Mouse (Mus musculus) heart, embryonic 16.5 days (tissue): Measurements from ENCODE around the gene Yif1a. TPM values are rescaled to one million over a fixed set of nuclear protein-coding genes. Genes with fewer than 3 reads are reported as not detected.

Experiments used
- ATAC-seq: fragments of 200-750 bp; cut with Nextera tagmentation; replicated peaks from 2 replicates; pipeline ENCODE4 v1.8.0; 2017; ENCODE audit warnings: moderate number of reproducible peaks; ENCODE audit not compliant: insufficient read depth, low FRiP score; ENCODE audit errors: extremely low read depth
- H3K27ac ChIP-seq: fragments of 300-500 bp; sonication (generic); 2 replicates; pipeline ENCODE4 v1.5.1; 2014; ENCODE audit warnings: mild to moderate bottlenecking, low read length, control low read depth, moderate library complexity
- H3K27me3 ChIP-seq: fragments of 300-500 bp; sonication (generic); 2 replicates; pipeline ENCODE4 v1.6.1; 2014; ENCODE audit warnings: low read length, mixed read lengths; ENCODE audit not compliant: control insufficient read depth, insufficient read depth
- H3K36me3 ChIP-seq: fragments of 300-500 bp; sonication (generic); 2 replicates; pipeline ENCODE4 v1.6.1; 2014; ENCODE audit not compliant: control insufficient read depth, insufficient read depth
- H3K4me1 ChIP-seq: fragments of 300-500 bp; sonication (generic); 2 replicates; pipeline ENCODE4 v1.6.1; 2014; ENCODE audit warnings: low read length, mixed read lengths; ENCODE audit not compliant: control insufficient read depth, insufficient read depth
- H3K4me2 ChIP-seq: fragments of 300-500 bp; sonication (generic); 2 replicates; pipeline ENCODE4 v1.6.1; 2014; ENCODE audit warnings: low read depth, mild to moderate bottlenecking, control low read depth, low read length
- H3K4me3 ChIP-seq: fragments of 300-500 bp; sonication (generic); 2 replicates; pipeline ENCODE4 v1.5.1; 2014; ENCODE audit warnings: mild to moderate bottlenecking, control low read depth, low read length
- H3K9ac ChIP-seq: fragments of 300-500 bp; sonication (generic); 2 replicates; pipeline ENCODE4 v1.6.1; 2014; ENCODE audit warnings: low read length, control low read depth
- H3K9me3 ChIP-seq: fragments of 300-500 bp; sonication (generic); replicated peaks from 2 replicates; pipeline ENCODE4 v1.6.1; 2016; ENCODE audit warnings: low read length; ENCODE audit not compliant: control insufficient read depth
- WGBS: fragments of 180-500 bp; shearing (Covaris S2); extraction: QIAGEN DNeasy Blood & Tissue Kit; methylation state at CpG from one replicate; pipeline ENCODE4 v1.1.7; 2014; 5-methylcytosine and 5-hydroxymethylcytosine counted together
- polyA plus RNA-seq: library from polyadenylated mRNA; unstranded; fragments of >200 nt; fragmentation: Nextera tagmentation; extraction: Ambion mirVana; gene quantifications from 2 replicates; pipeline ENCODE4 v1.2.1, GENCODE M21; 2015

Yif1a gene
- polyA plus RNA-seq, 1 experiment from 2014 or later, result 94.1 TPM

GRCm38 (mm10) chr19:5106731-5107191 lies 18.4 kb downstream of the Yif1a start, which contains the start of gene Rab1b:
TSS of gene Rab1b (minus strand) at chr19:5107072.
- Histone ChIP-seq H3K4me3 (peak within 1 kb of the TSS; percentile 79), H3K27ac (peak within 1 kb of the TSS; percentile 89), H3K9ac (peak within 1 kb of the TSS; percentile 96), H3K4me1 (peaks cover 11% of the 10 kb centered on the region), H3K9me3 (no peaks in the 10 kb centered on the region), H3K4me2 (peak within 1 kb of the TSS; percentile 93), H3K36me3 (peaks cover 40% of the 10 kb centered on the region), H3K27me3 (no peaks in the 10 kb centered on the region)
- ATAC-seq, result peak; percentile 92
- under 1% methylated on average over 46 of the region's 46 CpGs for whole genome bisulfite sequencing

GRCm38 (mm10) chr19:5107556-5108270 lies 19.4 kb downstream of the Yif1a start:
- Histone ChIP-seq H3K4me1 (peaks cover 11% of the 10 kb centered on the region), H3K4me2 (no peak overlapping the region), H3K27me3 (no peaks in the 10 kb centered on the region), H3K27ac (no peak overlapping the region), H3K9me3 (no peaks in the 10 kb centered on the region), H3K9ac (peak overlapping the region; percentile 18; the same call in 1 of the 2 replicates), H3K36me3 (peaks cover 35% of the 10 kb centered on the region), H3K4me3 (no peak overlapping the region)
- ATAC-seq, result no peak
- WGBS, result 70% methylated on average over 18 of the region's 18 CpGs

GRCm38 (mm10) chr19:5108271-5108575 lies 19.9 kb downstream of the Yif1a start:
- H3K27ac ChIP-seq, result 0 out of 2 replicates have a peak overlapping the region, but pooled peaks have one; percentile 16
- no peaks in the 10 kb centered on the region for H3K9me3 ChIP-seq
- no peak overlapping the region for H3K9ac ChIP-seq
- H3K4me2 ChIP-seq, result no peak overlapping the region
- peaks cover 11% of the 10 kb centered on the region for H3K4me1 ChIP-seq
- no peaks in the 10 kb centered on the region for H3K27me3 ChIP-seq
- H3K4me3 ChIP-seq, result no peak overlapping the region
- 19% methylated on average over 5 of the region's 5 CpGs for WGBS
- ATAC-seq, result no peak
- peaks cover 31% of the 10 kb centered on the region for H3K36me3 ChIP-seq

GRCm38 (mm10) chr19:5108702-5109101 lies 20.4 kb downstream of the Yif1a start:
- H3K27ac ChIP-seq, result no peak overlapping the region
- no peak overlapping the region for H3K4me3 ChIP-seq
- peaks cover 30% of the 10 kb centered on the region for H3K36me3 ChIP-seq
- H3K9ac ChIP-seq, result no peak overlapping the region
- ATAC-seq, result no peak
- no peak overlapping the region for H3K4me2 ChIP-seq
- no peaks in the 10 kb centered on the region for H3K9me3 ChIP-seq
- peaks cover 11% of the 10 kb centered on the region for H3K4me1 ChIP-seq
- WGBS, result 43% methylated on average over 4 of the region's 4 CpGs
- H3K27me3 ChIP-seq, result no peaks in the 10 kb centered on the region

- peaks cover 18% of the 10 kb centered on the region for H3K36me3 ChIP-seq
- no peak overlapping the region for H3K4me3 ChIP-seq
- no peak overlapping the region for H3K27ac ChIP-seq
- H3K4me1 ChIP-seq, result peaks cover 11% of the 10 kb centered on the region
- no peak for ATAC-seq
- H3K27me3 ChIP-seq, result no peaks in the 10 kb centered on the region
- H3K9ac ChIP-seq, result no peak overlapping the region
- no peaks in the 10 kb centered on the region for H3K9me3 ChIP-seq
- no peak overlapping the region for H3K4me2 ChIP-seq
- WGBS, result 72% methylated on average over 19 of the region's 19 CpGs
Measured at GRCm38 (mm10) chr19:5109659-5110453, 21.5 kb downstream of the Yif1a start.

GRCm38 (mm10) chr19:5113783-5114182 lies 25.4 kb downstream of the Yif1a start:
- Histone ChIP-seq H3K4me1 (peaks cover 10% of the 10 kb centered on the region), H3K27ac (no peak overlapping the region), H3K4me2 (no peak overlapping the region), H3K4me3 (no peak overlapping the region), H3K9me3 (no peaks in the 10 kb centered on the region), H3K36me3 (peaks cover 17% of the 10 kb centered on the region), H3K9ac (no peak overlapping the region), H3K27me3 (no peaks in the 10 kb centered on the region)
- WGBS, result 91% methylated on average over 7 of the region's 7 CpGs
- ATAC-seq, result no peak

- H3K27me3 ChIP-seq, result no peaks in the 10 kb centered on the region; the same call in 1 of the 2 replicates
- H3K27ac ChIP-seq, result peak overlapping the region; percentile 89
- H3K4me1 ChIP-seq, result peaks cover 10% of the 10 kb centered on the region
- H3K9ac ChIP-seq, result peak overlapping the region; percentile 89
- no peaks in the 10 kb centered on the region for H3K9me3 ChIP-seq
- peak overlapping the region; percentile 86 for H3K4me2 ChIP-seq
- peaks cover 3% of the 10 kb centered on the region; the same call in 1 of the 2 replicates for H3K36me3 ChIP-seq
- peak; percentile 79 for ATAC-seq
- under 1% methylated on average over 79 of the region's 83 CpGs for WGBS
- peak overlapping the region; percentile 97 for H3K4me3 ChIP-seq
Measured at GRCm38 (mm10) chr19:5117494-5118383, 29.4 kb downstream of the Yif1a start.

- WGBS, result 2% methylated on average over 18 of the region's 18 CpGs
- Histone ChIP-seq H3K4me1 (peaks cover 10% of the 10 kb centered on the region), H3K27ac (peak within 1 kb of the TSS; percentile 89), H3K9me3 (no peaks in the 10 kb centered on the region), H3K4me3 (peak within 1 kb of the TSS; percentile 97), H3K36me3 (peaks cover 3% of the 10 kb centered on the region; the same call in 1 of the 2 replicates), H3K4me2 (peak within 1 kb of the TSS; percentile 86), H3K27me3 (no peaks in the 10 kb centered on the region; the same call in 1 of the 2 replicates), H3K9ac (peak within 1 kb of the TSS; percentile 89)
- ATAC-seq, result peak; percentile 90
Measured at GRCm38 (mm10) chr19:5118384-5118698, 30.0 kb downstream of the Yif1a start, which contains the start of gene Klc2. TSS of gene Klc2 (minus strand) at chr19:5118560.
